Mouse (Mus musculus): Measurements from ENCODE around the gene Tmem8b. TPM values are rescaled to one million over a fixed set of nuclear protein-coding genes. Genes with fewer than 3 reads are reported as not detected.

Gene Tmem8b
- polyA plus RNA-seq, 1 experiment, result 8.6 TPM

GRCm38 (mm10) chr4:43700707-43701106, 31.9 kb downstream of the Tmem8b start, which contains the start of gene Olfr70:
Olfr70 (minus strand) TSS chr4:43700807.
- TF ChIP-seq POLR2A (IDR thresholded peaks at IDR 0.05; ENCODE audit: low read depth, low read length), result no peak
- no peak for TF ChIP-seq CTCF (conservative IDR thresholded peaks at IDR 0.05; ENCODE audit: insufficient read depth, insufficient read length, low read depth, low read length)
- DNase-seq, result no peak
- 94% methylated on average over 6 of the region's 6 CpGs for WGBS
- Histone ChIP-seq H3K4me3 (ENCODE audit: insufficient read depth, low read depth, low read length) (no peak within 1 kb of the TSS), H3K27me3 (replicated peaks; ENCODE audit: control insufficient read depth, insufficient read depth, low read length) (no peaks in the 10 kb centered on the region), H3K36me3 (ENCODE audit: control insufficient read depth, insufficient read depth, low read length) (no peaks in the 10 kb centered on the region), H3K4me1 (ENCODE audit: control insufficient read depth, insufficient read depth, low read length) (no peaks in the 10 kb centered on the region), H3K27ac (ENCODE audit: insufficient read depth, low read depth, low read length) (no peak within 1 kb of the TSS)

- TF ChIP-seq CTCF (conservative IDR thresholded peaks at IDR 0.05; ENCODE audit: insufficient read depth, insufficient read length, low read depth, low read length), result peak; percentile 31; the same call in 1 of the 2 replicates
- no peak for TF ChIP-seq POLR2A (IDR thresholded peaks at IDR 0.05; ENCODE audit: low read depth, low read length)
- no peak overlapping the region for H3K4me3 ChIP-seq (ENCODE audit: insufficient read depth, low read depth, low read length)
- no peak overlapping the region for H3K27ac ChIP-seq (ENCODE audit: insufficient read depth, low read depth, low read length)
- 81% methylated on average over 6 of the region's 6 CpGs for WGBS
- no peaks in the 10 kb centered on the region for H3K27me3 ChIP-seq (replicated peaks; ENCODE audit: control insufficient read depth, insufficient read depth, low read length)
- no peaks in the 10 kb centered on the region for H3K4me1 ChIP-seq (ENCODE audit: control insufficient read depth, insufficient read depth, low read length)
- no peak for DNase-seq
- no peaks in the 10 kb centered on the region for H3K36me3 ChIP-seq (ENCODE audit: control insufficient read depth, insufficient read depth, low read length)
Measured at GRCm38 (mm10) chr4:43703439-43703838, 34.7 kb downstream of the Tmem8b start.

GRCm38 (mm10) chr4:43703851-43704250, 35.1 kb downstream of the Tmem8b start:
- WGBS, result 62% methylated on average over 8 of the region's 8 CpGs

GRCm38 (mm10) chr4:43705991-43706390, 37.2 kb downstream of the Tmem8b start:
- WGBS, result 57% methylated on average over 13 of the region's 13 CpGs

More at GRCm38 (mm10) chr4:43703851-43704250, 35.1 kb downstream of the Tmem8b start:
- no peaks in the 10 kb centered on the region for H3K36me3 ChIP-seq (ENCODE audit: control insufficient read depth, insufficient read depth, low read length)
- H3K4me3 ChIP-seq (ENCODE audit: insufficient read depth, low read depth, low read length), result no peak overlapping the region
- DNase-seq, result peak; percentile 65
- no peak overlapping the region for H3K27ac ChIP-seq (ENCODE audit: insufficient read depth, low read depth, low read length)
- no peaks in the 10 kb centered on the region for H3K27me3 ChIP-seq (replicated peaks; ENCODE audit: control insufficient read depth, insufficient read depth, low read length)
- H3K4me1 ChIP-seq (ENCODE audit: control insufficient read depth, insufficient read depth, low read length), result no peaks in the 10 kb centered on the region
- TF ChIP-seq CTCF (conservative IDR thresholded peaks at IDR 0.05; ENCODE audit: insufficient read depth, insufficient read length, low read depth, low read length) (no peak), POLR2A (IDR thresholded peaks at IDR 0.05; ENCODE audit: low read depth, low read length) (no peak)

GRCm38 (mm10) chr4:43709869-43710268, 41.1 kb downstream of the Tmem8b start, which contains the start of gene Olfr71:
Olfr71 (minus strand) TSS chr4:43710255.
- no peak within 1 kb of the TSS; the same call in 1 of the 2 replicates for H3K27ac ChIP-seq (ENCODE audit: insufficient read depth, low read depth, low read length)
- DNase-seq, result peak; percentile 56
- WGBS, result 53% methylated on average over 6 of the region's 6 CpGs
- peaks cover 6% of the 10 kb centered on the region; the same call in 1 of the 2 replicates for H3K4me1 ChIP-seq (ENCODE audit: control insufficient read depth, insufficient read depth, low read length)
- H3K4me3 ChIP-seq (ENCODE audit: insufficient read depth, low read depth, low read length), result no peak within 1 kb of the TSS
- no peak for TF ChIP-seq CTCF (conservative IDR thresholded peaks at IDR 0.05; ENCODE audit: insufficient read depth, insufficient read length, low read depth, low read length)
- no peak for TF ChIP-seq POLR2A (IDR thresholded peaks at IDR 0.05; ENCODE audit: low read depth, low read length)
- H3K36me3 ChIP-seq (ENCODE audit: control insufficient read depth, insufficient read depth, low read length), result no peaks in the 10 kb centered on the region
- H3K27me3 ChIP-seq (replicated peaks; ENCODE audit: control insufficient read depth, insufficient read depth, low read length), result no peaks in the 10 kb centered on the region

More at GRCm38 (mm10) chr4:43705991-43706390, 37.2 kb downstream of the Tmem8b start:
- Histone ChIP-seq H3K36me3 (ENCODE audit: control insufficient read depth, insufficient read depth, low read length) (no peaks in the 10 kb centered on the region), H3K27ac (ENCODE audit: insufficient read depth, low read depth, low read length) (no peak overlapping the region), H3K4me1 (ENCODE audit: control insufficient read depth, insufficient read depth, low read length) (0 out of 2 replicates have a peak, but pooled peaks cover 3% of the 10 kb centered on the region), H3K27me3 (replicated peaks; ENCODE audit: control insufficient read depth, insufficient read depth, low read length) (no peaks in the 10 kb centered on the region), H3K4me3 (ENCODE audit: insufficient read depth, low read depth, low read length) (no peak overlapping the region)
- DNase-seq, result no peak
- no peak for TF ChIP-seq POLR2A (IDR thresholded peaks at IDR 0.05; ENCODE audit: low read depth, low read length)
- TF ChIP-seq CTCF (conservative IDR thresholded peaks at IDR 0.05; ENCODE audit: insufficient read depth, insufficient read length, low read depth, low read length), result no peak

- no peak for TF ChIP-seq POLR2A (IDR thresholded peaks at IDR 0.05; ENCODE audit: low read depth, low read length)
- peak; percentile 83 for TF ChIP-seq CTCF (conservative IDR thresholded peaks at IDR 0.05; ENCODE audit: insufficient read depth, insufficient read length, low read depth, low read length)
- 0% methylated on average over 2 of the region's 2 CpGs for WGBS
Measured at GRCm38 (mm10) chr4:43711821-43712220, 43.0 kb downstream of the Tmem8b start.

GRCm38 (mm10) chr4:43713652-43714219, 45.0 kb downstream of the Tmem8b start:
- Histone ChIP-seq H3K4me3 (ENCODE audit: insufficient read depth, low read depth, low read length) (no peak overlapping the region), H3K4me1 (ENCODE audit: control insufficient read depth, insufficient read depth, low read length) (peaks cover 6% of the 10 kb centered on the region; the same call in 1 of the 2 replicates), H3K27ac (ENCODE audit: insufficient read depth, low read depth, low read length) (peak overlapping the region; percentile 18; the same call in 1 of the 2 replicates), H3K27me3 (replicated peaks; ENCODE audit: control insufficient read depth, insufficient read depth, low read length) (no peaks in the 10 kb centered on the region), H3K36me3 (ENCODE audit: control insufficient read depth, insufficient read depth, low read length) (no peaks in the 10 kb centered on the region)
- peak; percentile 84 for DNase-seq
- WGBS, result 21% methylated on average over 7 of the region's 7 CpGs
- TF ChIP-seq POLR2A (IDR thresholded peaks at IDR 0.05; ENCODE audit: low read depth, low read length), result no peak
- no peak for TF ChIP-seq CTCF (conservative IDR thresholded peaks at IDR 0.05; ENCODE audit: insufficient read depth, insufficient read length, low read depth, low read length)

More at GRCm38 (mm10) chr4:43711821-43712220, 43.0 kb downstream of the Tmem8b start:
- Histone ChIP-seq H3K27me3 (replicated peaks; ENCODE audit: control insufficient read depth, insufficient read depth, low read length) (no peaks in the 10 kb centered on the region), H3K4me3 (ENCODE audit: insufficient read depth, low read depth, low read length) (no peak overlapping the region), H3K4me1 (ENCODE audit: control insufficient read depth, insufficient read depth, low read length) (peaks cover 6% of the 10 kb centered on the region; the same call in 1 of the 2 replicates), H3K27ac (ENCODE audit: insufficient read depth, low read depth, low read length) (no peak overlapping the region), H3K36me3 (ENCODE audit: control insufficient read depth, insufficient read depth, low read length) (no peaks in the 10 kb centered on the region)
- peak; percentile 83 for DNase-seq

Data from kidney, adult 2 months (tissue).